Comparison of ENCODE assay signal across 10 mouse cellular contexts in genomic region chr3:104658706-104659105, GRCm38 (mm10).
"Had no signal": no experiment of that assay in that cellular context is flagged by ENCODE, and none has a peak within 500 bp of the region (broad histone marks: within the 10 kb centered on the region; RNA-seq: fewer than 3 reads in every experiment).

No protein-coding gene starts in this region.

- H3K9ac ChIP-seq: hindbrain, embryonic 14.5 days; intestine, embryonic 15.5 days; limb, embryonic 13.5 days; midbrain, embryonic 13.5 days had no signal

- H3K36me3 ChIP-seq: intestine, embryonic 15.5 days had no signal

- ATAC-seq: intestine, embryonic 15.5 days; lung, postnatal 0 days; midbrain, embryonic 13.5 days had no signal

- H3K27me3 ChIP-seq: intestine, embryonic 15.5 days; limb, embryonic 13.5 days; midbrain, embryonic 13.5 days had no signal

- H3K9me3 ChIP-seq: intestine, embryonic 15.5 days; limb, embryonic 13.5 days; midbrain, embryonic 13.5 days had no signal

- H3K4me3 ChIP-seq: intestine, embryonic 15.5 days; limb, embryonic 13.5 days; midbrain, embryonic 13.5 days had no signal

- H3K27ac ChIP-seq: hindbrain, embryonic 14.5 days; intestine, embryonic 15.5 days; limb, embryonic 13.5 days; midbrain, embryonic 13.5 days; stomach, postnatal 0 days had no signal

- H3K4me2 ChIP-seq: hindbrain, embryonic 14.5 days; intestine, embryonic 15.5 days; limb, embryonic 13.5 days; midbrain, embryonic 13.5 days had no signal

- DNase-seq: left cerebral cortex, postnatal 4 days; lung, adult 2 months; lung, postnatal 36 days; thymus, postnatal 4 days had no signal
